Mouse (Mus musculus) hindbrain, embryonic 13.5 days (tissue): ENCODE measurements at regions not wholly inside any gene's neighbourhood (a gene's known extent, or its start where the extent isn't known, plus 50 kb on each side); places are given as distances from the start of the nearest gene placed in this dataset.

Experiments used
- ATAC-seq: fragments of 200-750 bp; cut with Nextera tagmentation; 2 replicates; pipeline ENCODE4 v1.8.0; 2017; ENCODE audit warnings: moderate TSS enrichment; ENCODE audit not compliant: low FRiP score
- H3K27ac ChIP-seq: fragments of 300-500 bp; sonication (generic); 2 replicates; pipeline ENCODE4 v1.5.1; 2015; ENCODE audit warnings: inconsistent platforms, mild to moderate bottlenecking, moderate library complexity
- H3K27me3 ChIP-seq: fragments of 300-500 bp; sonication (generic); 2 replicates; pipeline ENCODE4 v1.6.1; 2015; ENCODE audit warnings: mild to moderate bottlenecking, inconsistent platforms
- H3K36me3 ChIP-seq: fragments of 300-500 bp; sonication (generic); 2 replicates; pipeline ENCODE4 v1.6.1; 2015; ENCODE audit warnings: mild to moderate bottlenecking, inconsistent platforms
- H3K4me1 ChIP-seq: fragments of 300-500 bp; sonication (generic); replicated peaks from 2 replicates; pipeline ENCODE4 v1.6.1; 2015; ENCODE audit warnings: inconsistent platforms
- H3K4me2 ChIP-seq: fragments of 300-500 bp; sonication (generic); 2 replicates; pipeline ENCODE4 v1.6.1; 2015; ENCODE audit warnings: inconsistent platforms, mild to moderate bottlenecking, moderate library complexity
- H3K4me3 ChIP-seq: fragments of 300-500 bp; sonication (generic); 2 replicates; pipeline ENCODE4 v1.5.1; 2015; ENCODE audit warnings: mild to moderate bottlenecking, inconsistent platforms
- H3K9ac ChIP-seq: fragments of 300-500 bp; sonication (generic); 2 replicates; pipeline ENCODE4 v1.6.1; 2015; ENCODE audit warnings: mild to moderate bottlenecking, inconsistent platforms
- H3K9me3 ChIP-seq: fragments of 300-500 bp; sonication (generic); 2 replicates; pipeline ENCODE4 v1.6.1; 2016; ENCODE audit warnings: inconsistent platforms
- WGBS: fragments of 180-500 bp; shearing (Covaris S2); methylation state at CpG from one replicate; pipeline ENCODE4 v1.1.7; 2015; 5-methylcytosine and 5-hydroxymethylcytosine counted together

- Histone ChIP-seq H3K4me3 (no peak overlapping the region), H3K27me3 (0 out of 2 replicates have a peak, but pooled peaks cover 3% of the 10 kb centered on the region), H3K9ac (no peak overlapping the region), H3K27ac (no peak overlapping the region), H3K9me3 (no peaks in the 10 kb centered on the region), H3K4me2 (no peak overlapping the region), H3K36me3 (no peaks in the 10 kb centered on the region), H3K4me1 (no peaks in the 10 kb centered on the region)
- no peak for ATAC-seq
- 85% methylated on average over 5 of the region's 5 CpGs for WGBS
These were observed 51.9 kb upstream of the Slco4a1 start for GRCm38 (mm10) chr2:180404168-180404567.

- no peak overlapping the region for H3K4me3 ChIP-seq
- ATAC-seq: no peak
- H3K9me3 ChIP-seq: no peaks in the 10 kb centered on the region
- no peak overlapping the region for H3K9ac ChIP-seq
- H3K4me2 ChIP-seq: no peak overlapping the region
- H3K27ac ChIP-seq: no peak overlapping the region
- 0 out of 2 replicates have a peak, but pooled peaks cover 3% of the 10 kb centered on the region for H3K27me3 ChIP-seq
- WGBS: 69% methylated on average over 8 of the region's 8 CpGs
- H3K36me3 ChIP-seq: no peaks in the 10 kb centered on the region
- no peaks in the 10 kb centered on the region for H3K4me1 ChIP-seq
These were observed 52.4 kb upstream of the Slco4a1 start for GRCm38 (mm10) chr2:180403621-180404020.

- Histone ChIP-seq H3K27me3 (0 out of 2 replicates have a peak, but pooled peaks cover 2% of the 10 kb centered on the region), H3K27ac (no peak overlapping the region), H3K4me2 (no peak overlapping the region), H3K4me3 (no peak overlapping the region), H3K9me3 (no peaks in the 10 kb centered on the region), H3K4me1 (no peaks in the 10 kb centered on the region), H3K9ac (no peak overlapping the region), H3K36me3 (no peaks in the 10 kb centered on the region)
- WGBS: 89% methylated on average over 9 of the region's 9 CpGs
- ATAC-seq: no peak
These were observed 53.1 kb upstream of the Slco4a1 start for GRCm38 (mm10) chr2:180402851-180403459.

- Histone ChIP-seq H3K27me3 (no peaks in the 10 kb centered on the region), H3K4me3 (no peak overlapping the region), H3K4me1 (no peaks in the 10 kb centered on the region), H3K9me3 (no peaks in the 10 kb centered on the region), H3K27ac (no peak overlapping the region), H3K36me3 (no peaks in the 10 kb centered on the region), H3K9ac (no peak overlapping the region), H3K4me2 (no peak overlapping the region)
- no peak for ATAC-seq
- 87% methylated on average over 4 of the region's 4 CpGs for WGBS
These were observed 53.6 kb upstream of the Slco4a1 start for GRCm38 (mm10) chr2:180402433-180402832.

GRCm38 (mm10) chr2:180401409-180402391 lies 54.3 kb upstream of the Slco4a1 start:
- Histone ChIP-seq H3K27me3 (no peaks in the 10 kb centered on the region), H3K9ac (no peak overlapping the region), H3K4me3 (no peak overlapping the region), H3K9me3 (no peaks in the 10 kb centered on the region), H3K36me3 (no peaks in the 10 kb centered on the region), H3K4me1 (no peaks in the 10 kb centered on the region), H3K27ac (no peak overlapping the region), H3K4me2 (no peak overlapping the region)
- 87% methylated on average over 8 of the region's 8 CpGs for WGBS
- no peak for ATAC-seq

- no peak overlapping the region for H3K4me2 ChIP-seq
- H3K9ac ChIP-seq: no peak overlapping the region
- H3K9me3 ChIP-seq: no peaks in the 10 kb centered on the region
- H3K4me3 ChIP-seq: no peak overlapping the region
- ATAC-seq: no peak
- no peaks in the 10 kb centered on the region for H3K36me3 ChIP-seq
- no peak overlapping the region for H3K27ac ChIP-seq
- H3K27me3 ChIP-seq: no peaks in the 10 kb centered on the region
- no peaks in the 10 kb centered on the region for H3K4me1 ChIP-seq
- WGBS: 87% methylated on average over 5 of the region's 5 CpGs
These were observed 55.5 kb upstream of the Slco4a1 start for GRCm38 (mm10) chr2:180400514-180401019.

GRCm38 (mm10) chr2:180399651-180400513 lies 56.2 kb upstream of the Slco4a1 start:
- H3K27me3 ChIP-seq: no peaks in the 10 kb centered on the region
- no peak overlapping the region for H3K4me2 ChIP-seq
- H3K4me1 ChIP-seq: no peaks in the 10 kb centered on the region
- no peaks in the 10 kb centered on the region for H3K9me3 ChIP-seq
- no peak for ATAC-seq
- no peak overlapping the region for H3K27ac ChIP-seq
- H3K36me3 ChIP-seq: no peaks in the 10 kb centered on the region
- 77% methylated on average over 8 of the region's 8 CpGs for WGBS
- no peak overlapping the region for H3K9ac ChIP-seq
- H3K4me3 ChIP-seq: no peak overlapping the region

GRCm38 (mm10) chr2:180398851-180399447 lies 57.1 kb upstream of the Slco4a1 start:
- Histone ChIP-seq H3K27ac (no peak overlapping the region), H3K36me3 (no peaks in the 10 kb centered on the region), H3K27me3 (no peaks in the 10 kb centered on the region), H3K9ac (no peak overlapping the region), H3K4me2 (no peak overlapping the region), H3K4me1 (no peaks in the 10 kb centered on the region), H3K9me3 (no peaks in the 10 kb centered on the region), H3K4me3 (no peak overlapping the region)
- WGBS: 88% methylated on average over 6 of the region's 6 CpGs
- ATAC-seq: no peak

GRCm38 (mm10) chr2:180398481-180398754 lies 57.6 kb upstream of the Slco4a1 start:
- ATAC-seq: no peak
- H3K27ac ChIP-seq: no peak overlapping the region
- no peak overlapping the region for H3K9ac ChIP-seq
- no peak overlapping the region for H3K4me3 ChIP-seq
- H3K9me3 ChIP-seq: no peaks in the 10 kb centered on the region
- H3K4me2 ChIP-seq: no peak overlapping the region
- 96% methylated on average over 4 of the region's 4 CpGs for WGBS
- no peaks in the 10 kb centered on the region for H3K27me3 ChIP-seq
- H3K36me3 ChIP-seq: no peaks in the 10 kb centered on the region
- H3K4me1 ChIP-seq: no peaks in the 10 kb centered on the region

- Histone ChIP-seq H3K4me1 (no peaks in the 10 kb centered on the region; the same call in 1 of the 2 replicates), H3K9me3 (no peaks in the 10 kb centered on the region), H3K27me3 (no peaks in the 10 kb centered on the region), H3K36me3 (no peaks in the 10 kb centered on the region), H3K27ac (no peak overlapping the region), H3K4me3 (no peak overlapping the region), H3K9ac (no peak overlapping the region), H3K4me2 (no peak overlapping the region)
- no peak for ATAC-seq
- 87% methylated on average over 11 of the region's 11 CpGs for WGBS
These were observed 58.1 kb upstream of the Slco4a1 start for GRCm38 (mm10) chr2:180397723-180398480.

- Histone ChIP-seq H3K4me3 (no peak overlapping the region), H3K27me3 (no peaks in the 10 kb centered on the region), H3K36me3 (no peaks in the 10 kb centered on the region), H3K4me1 (no peaks in the 10 kb centered on the region; the same call in 1 of the 2 replicates), H3K4me2 (no peak overlapping the region), H3K9me3 (no peaks in the 10 kb centered on the region), H3K27ac (no peak overlapping the region), H3K9ac (no peak overlapping the region)
- 69% methylated on average over 4 of the region's 4 CpGs for WGBS
- no peak for ATAC-seq
These were observed 59.2 kb upstream of the Slco4a1 start for GRCm38 (mm10) chr2:180396664-180397377.
